Mouse (Mus musculus) embryonic fibroblast, embryonic 13.5 days (primary cell): ENCODE measurements at regions not wholly inside any gene's neighbourhood (a gene's known extent, or its start where the extent isn't known, plus 50 kb on each side); places are given as distances from the start of the nearest gene placed in this dataset.

Experiments
- H3K27ac ChIP-seq: 2 replicates; pipeline ENCODE4 v1.5.1; 2012; ENCODE audit warnings: low read length, control low read depth, inconsistent platforms; ENCODE audit not compliant: insufficient read depth
- H3K4me1 ChIP-seq: 2 replicates; pipeline ENCODE4 v1.6.1; 2011; ENCODE audit warnings: low read length; ENCODE audit not compliant: control insufficient read depth, insufficient read depth
- H3K4me3 ChIP-seq: 2 replicates; pipeline ENCODE4 v1.5.1; 2011; ENCODE audit warnings: mild to moderate bottlenecking, control low read depth, low read length; ENCODE audit not compliant: insufficient read depth
- CTCF ChIP-seq: IDR thresholded peaks from 2 replicates; pipeline ENCODE4 v1.5.1; 2011; ENCODE audit warnings: mild to moderate bottlenecking, control low read depth, low read length, moderate library complexity, borderline replicate concordance; ENCODE audit not compliant: insufficient read depth
- POLR2A ChIP-seq: IDR thresholded peaks from 2 replicates; pipeline ENCODE4 v1.6.1; 2011; ENCODE audit warnings: low read depth, mild to moderate bottlenecking, control low read depth, low read length, moderate library complexity

DNA sequence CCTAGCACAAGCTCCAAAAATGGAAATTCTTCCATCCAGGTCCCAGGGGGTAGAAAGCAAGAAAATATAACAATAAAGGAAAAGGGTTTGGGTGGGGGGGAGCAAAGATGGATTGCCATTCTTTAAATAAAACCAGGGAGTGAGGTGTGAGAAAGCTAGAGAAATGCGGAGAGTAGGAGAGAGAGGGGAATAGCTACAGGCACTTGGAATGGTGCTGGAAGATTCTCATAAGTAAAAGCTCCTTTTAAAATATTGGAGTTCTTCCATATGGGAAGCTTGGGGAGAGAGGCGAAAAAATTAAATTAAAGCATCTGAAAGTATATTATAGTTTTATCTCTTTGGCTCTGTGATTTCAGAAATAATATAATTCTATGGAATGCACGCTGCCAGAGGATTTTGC lies 328.6 kb downstream of the Rnf144a start:
- TF ChIP-seq POLR2A (no peak), CTCF (no peak)
- no peak overlapping the region for H3K4me3 ChIP-seq
- H3K27ac ChIP-seq, result no peak overlapping the region
- H3K4me1 ChIP-seq, result no peaks in the 10 kb centered on the region

DNA sequence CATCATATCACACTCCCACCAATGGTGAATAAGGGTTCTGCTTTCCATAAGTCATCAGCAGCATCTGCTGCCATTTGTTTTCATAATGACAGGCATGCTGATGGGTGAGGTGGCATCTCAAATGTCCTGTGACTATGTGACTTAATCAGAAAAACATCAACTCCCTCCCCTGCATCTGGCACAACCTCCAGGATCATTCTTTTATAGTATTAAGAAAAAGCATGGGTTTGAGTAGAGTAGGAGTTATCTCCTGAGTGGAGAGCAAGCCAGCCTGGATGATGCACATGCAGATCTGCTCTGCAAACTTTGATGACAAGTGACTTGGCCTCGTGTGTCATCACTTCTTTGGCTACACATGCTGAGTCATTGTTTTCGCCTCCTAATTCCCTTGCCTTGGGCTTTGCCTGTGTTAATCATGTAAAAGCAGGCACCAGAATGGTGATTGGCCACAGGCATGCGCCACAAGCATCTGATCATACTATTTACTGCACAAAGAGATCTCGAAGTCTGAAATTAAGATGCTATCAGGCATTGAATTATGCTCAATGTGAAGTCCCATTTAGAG lies 335.9 kb downstream of the Rnf144a start:
- H3K4me1 ChIP-seq, result 0 out of 2 replicates have a peak, but pooled peaks cover 5% of the 10 kb centered on the region
- TF ChIP-seq CTCF, result no peak
- TF ChIP-seq POLR2A, result no peak
- H3K4me3 ChIP-seq, result no peak overlapping the region
- H3K27ac ChIP-seq, result no peak overlapping the region

DNA sequence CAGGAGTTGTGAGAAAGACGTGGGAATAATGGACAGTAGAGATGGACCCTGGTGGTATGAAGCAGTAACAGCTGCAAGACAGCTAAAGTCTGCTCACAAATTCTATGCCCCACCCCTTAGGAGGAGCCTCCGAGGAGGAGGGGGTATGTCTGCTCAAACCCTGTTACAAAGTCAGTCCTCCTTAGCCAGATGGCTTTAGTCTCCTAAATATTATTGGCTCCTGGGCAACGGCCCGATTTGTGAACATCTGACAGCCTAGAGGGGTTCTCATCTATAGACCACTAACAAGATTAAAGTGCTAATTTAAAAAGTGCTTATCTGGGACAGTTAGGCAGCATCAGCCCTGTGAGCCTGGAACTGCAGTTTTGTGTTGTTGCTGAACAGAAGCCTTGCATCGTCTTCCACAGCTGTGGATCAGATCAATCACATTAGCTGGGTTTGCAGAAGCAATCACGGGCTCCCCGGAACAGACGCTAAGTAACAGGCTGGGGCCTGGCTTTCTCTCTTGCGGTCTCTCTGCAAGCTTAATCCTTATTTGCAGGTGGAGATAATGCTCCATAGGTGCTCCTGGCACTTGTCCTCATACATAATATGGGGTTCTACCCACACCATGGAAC lies 339.3 kb downstream of the Rnf144a start:
- TF ChIP-seq CTCF, result no peak
- 0 out of 2 replicates have a peak, but pooled peaks cover 5% of the 10 kb centered on the region for H3K4me1 ChIP-seq
- H3K4me3 ChIP-seq, result no peak overlapping the region
- H3K27ac ChIP-seq, result no peak overlapping the region

DNA sequence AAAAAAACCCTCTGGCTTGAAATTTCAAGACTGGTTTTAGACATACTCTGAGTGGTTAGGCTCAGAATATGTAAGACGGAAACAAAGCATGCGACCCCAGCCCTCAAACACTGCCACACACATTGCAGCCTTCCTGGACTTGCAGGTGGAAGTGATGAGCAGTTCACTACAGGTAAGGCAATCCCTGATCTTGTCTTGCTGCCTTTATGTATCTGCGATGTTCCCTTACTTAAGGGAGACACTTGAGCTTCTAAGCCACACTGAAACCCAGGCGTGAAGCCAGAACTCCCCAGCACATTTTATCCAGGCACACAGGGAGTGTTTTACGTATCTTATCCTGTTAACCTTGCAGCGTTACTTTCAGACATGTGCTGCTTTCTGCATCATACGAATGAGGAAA lies 342.9 kb downstream of the Rnf144a start:
- no peak overlapping the region for H3K27ac ChIP-seq
- H3K4me3 ChIP-seq, result no peak overlapping the region
- TF ChIP-seq POLR2A (no peak), CTCF (no peak)
- H3K4me1 ChIP-seq, result no peaks in the 10 kb centered on the region

DNA sequence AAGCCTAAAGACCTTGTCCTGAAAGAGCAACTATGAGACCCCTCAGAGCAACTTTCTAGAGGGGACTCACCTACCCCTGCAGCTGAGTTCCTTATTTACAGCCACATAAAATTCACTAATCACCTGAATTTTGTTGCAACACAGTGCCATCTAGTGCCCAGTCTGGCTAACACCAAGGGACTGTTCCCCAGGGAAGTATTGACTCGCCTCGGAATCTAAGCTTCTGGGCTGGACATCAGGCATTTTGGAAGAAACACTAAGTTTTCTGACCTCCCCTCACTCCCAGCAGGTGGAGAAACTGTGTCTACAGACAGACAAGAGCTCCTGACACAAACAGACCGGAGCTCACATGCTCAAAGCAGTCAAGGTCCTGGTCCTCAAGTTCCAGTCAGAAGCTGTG lies 343.4 kb downstream of the Rnf144a start:
- no peaks in the 10 kb centered on the region for H3K4me1 ChIP-seq
- no peak overlapping the region for H3K4me3 ChIP-seq
- TF ChIP-seq POLR2A, result no peak
- TF ChIP-seq CTCF, result peak; percentile 21; the same call in 1 of the 2 replicates
- no peak overlapping the region for H3K27ac ChIP-seq

DNA sequence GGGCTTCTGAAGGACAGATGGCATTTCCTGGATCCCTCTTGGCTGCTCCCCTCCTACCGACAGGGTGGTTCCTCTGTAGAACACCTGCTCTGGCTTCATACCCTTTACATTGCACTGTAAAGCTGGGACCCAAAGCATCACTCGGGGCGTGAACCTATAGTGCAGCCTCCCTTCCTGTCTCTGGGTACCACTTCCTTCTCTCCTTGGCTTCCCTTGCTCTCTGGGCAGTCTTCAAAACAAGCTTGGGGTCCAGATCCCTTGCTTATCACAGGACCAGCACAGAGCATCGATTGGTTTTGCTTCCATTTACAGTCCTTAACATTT lies 346.4 kb downstream of the Rnf144a start:
- H3K27ac ChIP-seq, result no peak overlapping the region
- no peak overlapping the region for H3K4me3 ChIP-seq
- H3K4me1 ChIP-seq, result no peaks in the 10 kb centered on the region
- TF ChIP-seq POLR2A, result no peak
- no peak for TF ChIP-seq CTCF

DNA sequence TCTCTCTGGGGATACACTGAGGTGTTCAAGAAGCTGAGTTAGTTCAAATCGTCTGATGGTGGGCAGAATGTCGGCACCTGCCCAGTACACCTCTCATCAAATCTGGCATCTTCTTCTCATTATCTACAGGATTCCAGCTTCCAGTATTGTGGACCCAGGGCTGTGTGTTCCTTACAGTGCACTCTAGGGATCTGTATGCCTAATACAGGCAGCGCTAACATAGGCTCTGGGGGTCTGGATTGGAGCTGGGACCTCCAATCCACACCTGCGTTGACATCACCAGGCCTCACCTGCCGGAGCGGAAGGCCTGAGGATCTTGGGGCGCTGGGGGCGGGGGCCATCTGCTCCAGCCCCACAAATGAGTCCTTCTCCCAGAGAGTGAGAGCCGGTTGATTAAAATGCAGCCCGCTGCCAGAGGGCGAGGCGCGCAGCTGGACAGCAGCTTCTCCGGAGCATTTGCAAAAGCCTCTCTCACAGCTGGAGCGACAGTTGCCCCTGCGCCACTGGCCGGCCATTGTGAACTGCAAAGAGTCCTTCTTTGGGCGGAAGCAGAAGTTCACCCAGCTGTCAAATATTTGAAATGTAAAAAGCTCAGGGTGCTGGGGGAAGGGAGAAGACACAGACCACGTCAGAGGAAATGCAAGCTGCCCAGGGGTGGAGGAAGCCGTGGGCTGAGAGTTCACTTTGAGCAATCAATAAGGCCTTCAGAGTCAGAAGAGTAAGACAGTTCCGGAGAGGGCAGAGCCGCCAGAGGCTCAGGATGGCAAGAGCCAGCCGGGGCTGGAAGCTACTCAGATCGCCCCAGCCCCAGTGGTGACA lies 347.0 kb downstream of the Rnf144a start:
- no peak for TF ChIP-seq CTCF
- TF ChIP-seq POLR2A, result no peak
- H3K27ac ChIP-seq, result no peak overlapping the region
- H3K4me1 ChIP-seq, result no peaks in the 10 kb centered on the region
- H3K4me3 ChIP-seq, result no peak overlapping the region

DNA sequence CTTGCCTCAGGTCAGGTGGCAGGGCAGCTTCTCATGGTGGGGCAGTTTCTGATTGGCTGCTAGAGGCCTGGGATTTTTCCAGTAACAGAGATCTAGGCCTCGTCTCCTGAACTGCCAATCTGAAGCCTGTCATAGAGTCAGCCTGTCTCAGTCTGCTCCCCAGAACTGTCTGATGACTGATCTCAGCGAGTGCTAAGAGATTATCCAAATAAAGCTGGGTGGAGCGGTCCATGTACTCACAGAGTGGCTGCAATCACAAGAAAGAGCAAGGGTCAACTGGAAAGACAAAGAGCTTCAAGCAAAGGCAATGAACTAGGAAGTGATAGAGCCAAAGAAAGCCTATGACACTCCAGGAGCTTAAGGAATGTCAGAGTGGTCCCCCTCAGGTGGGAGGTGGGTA lies 354.7 kb downstream of the Rnf144a start:
- Histone ChIP-seq H3K4me1 (no peaks in the 10 kb centered on the region), H3K27ac (no peak overlapping the region), H3K4me3 (no peak overlapping the region)
- TF ChIP-seq CTCF (no peak), POLR2A (no peak)

DNA sequence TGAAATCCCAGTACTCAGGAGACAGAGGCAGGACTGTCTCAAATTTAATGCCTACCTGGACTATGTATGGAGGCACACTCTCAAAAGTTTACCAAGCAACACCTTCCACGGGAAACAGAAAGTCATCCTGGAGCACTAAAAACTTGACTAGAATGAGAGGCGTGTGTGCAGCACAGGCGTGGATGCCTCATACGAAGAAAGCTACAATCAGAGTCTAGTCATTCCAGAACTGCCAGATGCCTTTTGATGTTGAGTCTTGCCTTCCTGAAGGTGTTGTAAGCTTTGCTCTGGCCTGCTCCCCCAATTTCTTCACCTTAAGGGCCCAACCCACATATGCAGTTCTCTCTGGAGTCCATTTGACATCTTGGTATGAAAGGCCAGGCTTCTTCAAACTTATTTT lies 356.0 kb downstream of the Rnf144a start:
- Histone ChIP-seq H3K27ac (no peak overlapping the region), H3K4me3 (no peak overlapping the region), H3K4me1 (no peaks in the 10 kb centered on the region)
- TF ChIP-seq CTCF, result no peak
- no peak for TF ChIP-seq POLR2A

DNA sequence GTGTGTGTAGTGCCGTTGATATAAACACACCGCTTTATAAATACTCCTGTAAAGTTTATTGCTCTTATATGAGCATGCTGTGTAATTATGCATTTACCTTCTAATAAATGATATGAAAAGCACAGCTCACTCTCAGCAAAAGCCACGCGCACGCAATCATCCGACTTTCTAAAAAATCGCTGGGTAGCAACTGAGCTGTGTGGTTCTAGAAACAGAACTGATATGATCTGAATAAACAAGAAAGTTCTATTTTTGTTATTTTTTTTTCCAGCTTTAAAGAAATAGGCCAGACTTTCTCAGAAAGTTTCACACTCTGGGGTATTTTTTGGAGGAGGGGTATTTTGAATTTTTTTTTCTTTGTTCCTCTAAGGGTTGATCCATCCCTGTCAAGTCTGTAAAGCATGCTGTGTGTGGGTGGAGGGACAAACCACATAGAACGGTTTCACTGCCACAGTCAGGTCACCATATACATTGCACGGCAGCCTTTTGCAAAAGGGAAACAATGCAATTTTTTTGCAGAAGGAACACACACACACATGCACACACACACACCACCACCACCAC lies 357.5 kb downstream of the Rnf144a start:
- TF ChIP-seq CTCF (no peak), POLR2A (no peak)
- no peak overlapping the region for H3K4me3 ChIP-seq
- H3K4me1 ChIP-seq, result no peaks in the 10 kb centered on the region
- no peak overlapping the region for H3K27ac ChIP-seq
